Mouse (Mus musculus) gastrocnemius, adult 8-10 months (tissue): Measurements from ENCODE around the gene Fads1. TPM values are rescaled to one million over a fixed set of nuclear protein-coding genes. Genes with fewer than 3 reads are reported as not detected.

ENCODE experiments used
- microRNA-seq: library from miRNA; unstranded; fragments of <30 nt; microRNA quantifications from one replicate; pipeline ENCODE4 v1.2.0, GENCODE M21; 2022
- total RNA-seq, 4 experiments: library from RNA; stranded (reverse); gene quantifications; 2 replicates each; pipeline ENCODE4 v1.2.4; 2022

The Fads1 gene
- total RNA-seq, 4 experiments from 2014 or later: 2.5 to 6.0 (median 4.2) TPM

Small RNAs within 50 kb of the gene (microRNA-seq; reads per million reads assigned to microRNA genes)
- not detected for gene Mir6993

Other genes with a start within 250 kb of the Fads1 start
- 1,000 to 10,000 TPM; 1,901 to 2,305 (median 2,120) TPM for gene Fth1, start 202.3 kb upstream of the Fads1 start, total RNA-seq
- gene Best1, start 181.3 kb upstream of the Fads1 start, total RNA-seq: under 1 TPM in 3 of 4 experiments, not detected in 1; 0.39 to 0.46 (median 0.45) TPM
- gene Rab3il1, start 181.2 kb upstream of the Fads1 start, total RNA-seq: 1 to 10 TPM; 2.5 to 3.9 (median 3.3) TPM
- gene Fads3, start 141.3 kb upstream of the Fads1 start, total RNA-seq: 1 to 10 TPM; 1.5 to 4.9 (median 3.5) TPM
- 1 to 10 TPM; 1.2 to 2.0 (median 1.5) TPM for gene Fads2, start 81.1 kb upstream of the Fads1 start, total RNA-seq
- gene Tmem258, start 21.1 kb downstream of the Fads1 start, total RNA-seq: 10 to 100 TPM; 74.3 to 86.5 (median 83.2) TPM
- gene Fen1, start 21.3 kb downstream of the Fads1 start, total RNA-seq: 1 to 10 TPM; 4.2 to 5.4 (median 4.7) TPM
- not detected for gene Myrf, start 57.9 kb downstream of the Fads1 start, total RNA-seq
- gene Dagla, start 122.0 kb downstream of the Fads1 start, total RNA-seq: 10 to 100 TPM in 1 of 4 experiments, 1 to 10 TPM in 3; 7.9 to 10.7 (median 8.8) TPM
- 1 to 10 TPM; 1.7 to 3.9 (median 2.8) TPM for gene Syt7, start 206.2 kb downstream of the Fads1 start, total RNA-seq